In the genomic region with DNA sequence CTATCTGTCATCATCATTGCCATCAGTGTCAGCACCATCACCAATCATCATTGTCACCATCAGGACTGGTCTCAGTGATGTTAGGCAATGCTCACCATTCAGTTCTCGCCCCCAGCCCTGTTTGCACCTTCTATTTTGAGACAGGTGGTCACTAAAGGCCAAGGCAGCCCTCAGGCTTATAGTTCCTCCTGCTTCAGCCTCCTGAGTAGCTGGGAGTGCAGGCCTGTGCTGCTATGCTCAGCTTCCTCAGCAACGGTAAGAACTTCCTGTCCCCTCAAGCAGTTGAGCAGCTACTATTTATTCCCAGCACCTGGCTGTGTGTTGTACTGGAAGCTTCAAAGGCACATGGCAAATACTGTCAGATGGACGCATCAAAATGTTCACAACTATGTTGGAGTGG, we compare ENCODE assay signal across 16 mouse cellular contexts.
"Had no signal": no experiment of that assay in that cellular context is flagged by ENCODE, and none has a peak within 500 bp of the region (broad histone marks: within the 10 kb centered on the region; RNA-seq: fewer than 3 reads in every experiment).

No protein-coding gene starts in this region.

- DNase-seq: retina, postnatal 1 day; right cerebral cortex, adult 18-20 months; right cerebral cortex, postnatal 14 days; right cerebral cortex, postnatal 25 days; right cerebral cortex, postnatal 4 days; spleen, adult 18-20 months; thymus, adult 18-20 months; thymus, adult 2 months; thymus, postnatal 14 days; thymus, postnatal 25 days; thymus, postnatal 36 days; thymus, postnatal 4 days had no signal

- H3K27ac ChIP-seq: neural tube, embryonic 13.5 days; neural tube, embryonic 15.5 days; stomach, embryonic 15.5 days; stomach, postnatal 0 days had no signal

- H3K4me1 ChIP-seq: stomach, embryonic 15.5 days had no signal

- H3K4me3 ChIP-seq: neural tube, embryonic 13.5 days; neural tube, embryonic 15.5 days; stomach, embryonic 15.5 days had no signal

- H3K27me3 ChIP-seq: neural tube, embryonic 13.5 days; neural tube, embryonic 15.5 days; stomach, embryonic 15.5 days had no signal

- H3K9me3 ChIP-seq: neural tube, embryonic 15.5 days; stomach, embryonic 15.5 days had no signal

- H3K36me3 ChIP-seq: neural tube, embryonic 13.5 days; neural tube, embryonic 15.5 days; stomach, embryonic 15.5 days had no signal
